Mouse (Mus musculus) thymus, postnatal 0 days (tissue): ENCODE measurements around the gene Ltbp4. TPM values are rescaled to one million over a fixed set of nuclear protein-coding genes. Genes with fewer than 3 reads are reported as not detected.

Experiments
- DNase-seq: peaks from one replicate; pipeline ENCODE4 v3.0.0-alpha.2; 2015; ENCODE audit warnings: low spot score
- polyA plus RNA-seq: library from polyadenylated mRNA; unstranded; fragments of >200 nt; fragmentation: Nextera tagmentation; extraction: Ambion mirVana; gene quantifications from 2 replicates; pipeline ENCODE4 v1.2.1, GENCODE M21; 2015

Ltbp4 gene
- polyA plus RNA-seq, 1 experiment from 2014 or later: 3.6 TPM

- no peak for DNase-seq
These were observed 8.8 kb downstream of the Ltbp4 start for GRCm38 (mm10) chr7:27328648-27329047.

- no peak for DNase-seq
These were observed 9.3 kb downstream of the Ltbp4 start for GRCm38 (mm10) chr7:27328161-27328560.

- no peak for DNase-seq
These were observed 10.0 kb downstream of the Ltbp4 start for GRCm38 (mm10) chr7:27327500-27327899.

- no peak for DNase-seq
These were observed 11.2 kb downstream of the Ltbp4 start for GRCm38 (mm10) chr7:27326101-27326880.

- no peak for DNase-seq
These were observed 11.8 kb downstream of the Ltbp4 start for GRCm38 (mm10) chr7:27325697-27326096.

GRCm38 (mm10) chr7:27324928-27325327, 12.6 kb downstream of the Ltbp4 start:
- no peak for DNase-seq

GRCm38 (mm10) chr7:27324161-27324560, 13.3 kb downstream of the Ltbp4 start:
- DNase-seq: no peak

GRCm38 (mm10) chr7:27323001-27323400, 14.5 kb downstream of the Ltbp4 start:
- DNase-seq: no peak

GRCm38 (mm10) chr7:27322291-27322690, 15.2 kb downstream of the Ltbp4 start:
- DNase-seq: no peak

- DNase-seq: no peak
These were observed 18.1 kb downstream of the Ltbp4 start for GRCm38 (mm10) chr7:27319411-27319810.

- DNase-seq: peak; percentile 80
These were observed 21.5 kb downstream of the Ltbp4 start for GRCm38 (mm10) chr7:27315958-27316357.

- DNase-seq: no peak
These were observed 23.1 kb downstream of the Ltbp4 start for GRCm38 (mm10) chr7:27314393-27314792.

GRCm38 (mm10) chr7:27311651-27312284, 25.7 kb downstream of the Ltbp4 start:
- DNase-seq: no peak

GRCm38 (mm10) chr7:27310996-27311535, 26.4 kb downstream of the Ltbp4 start:
- DNase-seq: no peak

GRCm38 (mm10) chr7:27310306-27310705, 27.2 kb downstream of the Ltbp4 start:
- DNase-seq: no peak

- DNase-seq: no peak
These were observed 27.7 kb downstream of the Ltbp4 start for GRCm38 (mm10) chr7:27309832-27310231.

- DNase-seq: peak; percentile 12
These were observed 28.5 kb downstream of the Ltbp4 start for GRCm38 (mm10) chr7:27308821-27309549.

GRCm38 (mm10) chr7:27307551-27307950, 29.9 kb downstream of the Ltbp4 start:
- DNase-seq: no peak

GRCm38 (mm10) chr7:27306161-27307160, 31.0 kb downstream of the Ltbp4 start:
- DNase-seq: peak; percentile 23

- DNase-seq: no peak
These were observed 32.3 kb downstream of the Ltbp4 start for GRCm38 (mm10) chr7:27305091-27305730.
